Mouse (Mus musculus) frontal cortex, postnatal 25 days (tissue): ENCODE results near the gene Ppox.

Experiments
- DNase-seq, 2 experiments: peaks; one replicate each; pipeline ENCODE4 v3.0.0; 2022; ENCODE audit warnings: low spot score in 2 of 2

Ppox gene

DNA sequence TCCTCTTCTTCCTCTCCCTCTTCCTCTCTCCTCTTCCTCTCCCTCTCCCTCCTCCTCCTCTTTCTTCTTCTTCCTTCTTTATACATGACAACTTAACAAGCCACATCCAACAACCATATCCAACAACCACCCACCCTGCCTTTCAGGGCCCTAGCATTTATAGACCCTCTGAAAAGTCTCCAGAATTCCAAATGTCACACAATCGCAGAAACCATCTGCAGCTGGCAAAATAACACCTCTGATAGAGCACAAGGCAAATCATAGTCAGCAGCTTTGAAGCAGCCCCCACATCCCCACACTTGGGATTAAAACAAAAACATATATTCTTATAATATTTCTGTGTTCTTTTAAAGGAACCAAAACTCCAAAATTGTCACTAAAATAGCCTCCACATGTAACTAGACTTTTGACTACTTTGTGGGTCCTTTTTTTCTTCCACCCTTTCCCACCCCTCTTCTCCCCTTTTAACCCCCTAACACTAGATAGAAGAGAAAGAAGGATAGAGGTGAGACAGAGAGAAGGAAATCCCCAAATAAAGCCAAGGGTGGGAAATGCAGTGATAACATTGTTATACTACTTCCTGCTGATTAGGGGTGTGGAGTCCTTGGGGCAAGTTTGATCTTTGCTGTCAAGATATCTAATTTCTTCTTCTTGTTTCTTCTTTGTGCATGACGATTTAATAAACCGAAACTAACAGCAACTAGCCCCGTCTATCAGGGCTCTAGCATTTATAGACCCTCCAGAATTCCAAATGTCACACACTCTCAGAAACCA lies 14.8 kb downstream of the Ppox start:
- no peak for DNase-seq

GRCm38 (mm10) chr1:171263666-171264461 lies 17.1 kb downstream of the Ppox start:
- DNase-seq, result no peak

- no peak for DNase-seq
Observed at GRCm38 (mm10) chr1:171263185-171263611, 17.8 kb downstream of the Ppox start.

DNA sequence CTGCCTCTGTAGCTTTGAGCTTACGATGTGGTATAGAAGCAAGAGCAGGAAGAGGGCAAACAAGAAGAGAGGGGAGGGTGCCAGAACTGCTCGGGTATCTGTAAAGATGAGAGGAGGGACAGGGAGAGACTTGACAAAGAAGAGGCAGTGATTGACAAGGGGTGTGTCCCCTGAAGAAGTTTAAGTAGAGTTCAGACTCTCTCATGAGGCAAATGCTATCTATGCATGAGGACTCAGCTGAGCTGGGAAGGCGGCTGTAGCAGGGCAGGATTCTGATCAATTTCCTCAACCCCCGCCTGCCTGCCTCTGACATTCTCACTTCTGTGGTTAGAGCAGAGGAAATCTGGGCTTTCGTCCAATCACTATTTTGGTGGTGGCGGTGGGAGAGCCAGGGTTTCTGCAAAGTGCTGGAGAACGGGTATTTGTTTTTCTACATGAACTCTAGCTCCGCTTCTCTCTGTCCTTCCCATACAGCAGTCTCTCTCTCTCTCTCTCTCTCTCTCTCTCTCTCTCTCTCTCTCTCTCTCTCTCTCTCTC lies 18.3 kb downstream of the Ppox start:
- DNase-seq, result peak; percentile 60 to 78

DNA sequence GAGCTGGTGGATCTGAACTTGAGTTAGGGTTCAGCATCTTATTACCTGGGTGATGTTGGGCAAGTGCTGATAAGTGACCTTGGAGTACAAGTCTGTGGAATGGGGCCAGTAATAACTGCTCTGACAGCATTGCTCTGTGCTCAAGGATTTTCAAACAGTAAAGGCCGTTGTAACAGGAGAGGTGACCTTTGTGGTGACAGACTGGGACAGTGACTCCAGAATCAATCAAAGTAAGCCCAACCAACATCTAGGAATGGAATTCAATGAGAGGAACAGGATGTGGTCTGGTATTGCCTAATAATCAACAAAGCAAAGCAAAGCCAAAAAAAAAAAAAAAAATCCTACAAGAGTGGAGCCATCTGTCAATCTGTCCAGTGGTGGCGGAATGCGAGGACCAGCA lies 20.7 kb downstream of the Ppox start:
- no peak for DNase-seq

DNA sequence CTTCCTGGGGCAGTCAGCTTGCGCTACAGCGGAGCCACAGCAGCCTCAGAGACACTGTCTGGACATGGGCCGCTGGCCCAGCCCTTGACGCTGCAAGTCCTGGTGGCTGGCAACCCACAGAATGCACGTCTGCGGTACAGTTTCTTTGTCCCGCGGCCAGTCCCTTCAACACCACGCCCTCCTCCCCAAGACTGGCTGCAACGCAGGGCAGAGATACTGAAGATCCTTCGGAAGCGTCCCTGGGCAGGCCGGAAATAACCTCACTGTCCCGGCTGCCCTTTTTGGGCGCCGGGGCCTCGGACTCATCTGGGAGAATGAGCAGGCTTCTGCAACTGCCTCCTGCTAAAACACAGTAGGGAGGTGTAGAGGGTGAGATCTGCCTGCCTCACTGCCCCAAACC lies 22.1 kb downstream of the Ppox start:
- no peak for DNase-seq

GRCm38 (mm10) chr1:171257781-171258180 lies 23.2 kb downstream of the Ppox start:
- no peak for DNase-seq

GRCm38 (mm10) chr1:171256937-171257548 lies 23.9 kb downstream of the Ppox start:
- DNase-seq, result peak; percentile 48 to 55

- DNase-seq, result no peak
Observed at GRCm38 (mm10) chr1:171256095-171256818, 24.7 kb downstream of the Ppox start.

GRCm38 (mm10) chr1:171252415-171252814 lies 28.6 kb downstream of the Ppox start:
- no peak for DNase-seq

GRCm38 (mm10) chr1:171251594-171252324 lies 29.2 kb downstream of the Ppox start:
- DNase-seq, result no peak

- DNase-seq, result no peak
Observed at GRCm38 (mm10) chr1:171250680-171251593, 30.0 kb downstream of the Ppox start, which contains the start of gene Ndufs2. Gene Ndufs2, minus strand, starts transcription at chr1:171251388.

GRCm38 (mm10) chr1:171249913-171250600 lies 30.9 kb downstream of the Ppox start, which contains the start of gene Adamts4:
Gene Adamts4, plus strand, starts transcription at chr1:171250421.
- DNase-seq, result peak in 1 of 2 experiments; percentile 29

- no peak for DNase-seq
Observed at GRCm38 (mm10) chr1:171248386-171249226, 32.4 kb downstream of the Ppox start.

- no peak for DNase-seq
Observed at GRCm38 (mm10) chr1:171247916-171248315, 33.1 kb downstream of the Ppox start.

- no peak for DNase-seq
Observed at GRCm38 (mm10) chr1:171247453-171247841, 33.5 kb downstream of the Ppox start.

DNA sequence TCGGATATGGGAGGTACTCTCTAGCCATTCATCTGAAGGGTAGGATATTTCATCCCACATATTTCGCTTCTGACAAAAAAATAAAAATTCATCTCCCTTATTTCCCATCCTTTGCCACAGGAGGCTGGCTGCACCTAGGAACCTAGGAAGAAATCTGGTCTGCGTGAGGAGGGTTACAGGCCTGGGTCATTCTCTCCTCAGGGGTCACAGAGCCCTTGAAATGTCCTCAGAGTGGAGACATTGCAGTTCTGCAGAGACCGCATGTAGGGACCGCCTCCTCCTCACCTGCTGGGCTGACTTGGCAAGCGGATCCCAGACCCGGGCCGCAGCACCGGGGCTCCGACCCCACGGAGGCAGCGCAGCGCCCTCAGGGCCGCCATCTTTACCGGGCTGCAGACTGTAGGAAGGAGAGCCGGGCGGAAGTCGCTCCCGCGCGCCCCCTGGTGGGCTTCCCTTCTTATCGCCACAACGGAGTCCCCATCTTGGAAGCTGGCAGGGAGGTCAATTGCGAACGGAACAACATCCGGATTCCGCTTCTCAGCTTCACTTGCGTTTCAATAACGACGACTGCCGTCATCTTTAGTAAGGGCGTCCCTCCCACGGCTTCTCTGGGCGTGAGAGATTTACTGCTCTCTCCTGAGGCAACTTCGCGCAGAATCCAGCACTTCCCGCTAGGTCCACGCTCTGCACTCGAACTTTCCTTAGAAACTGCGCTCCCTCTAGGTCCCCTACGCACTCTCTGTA lies 34.1 kb downstream of the Ppox start:
- peak; percentile 95 to 98 for DNase-seq
